Mouse (Mus musculus): ENCODE data around the gene Gm13057. TPM values are rescaled to one million over a fixed set of nuclear protein-coding genes. Genes with fewer than 3 reads are reported as not detected.

The Gm13057 gene
- total RNA-seq (2023), result not detected

DNA sequence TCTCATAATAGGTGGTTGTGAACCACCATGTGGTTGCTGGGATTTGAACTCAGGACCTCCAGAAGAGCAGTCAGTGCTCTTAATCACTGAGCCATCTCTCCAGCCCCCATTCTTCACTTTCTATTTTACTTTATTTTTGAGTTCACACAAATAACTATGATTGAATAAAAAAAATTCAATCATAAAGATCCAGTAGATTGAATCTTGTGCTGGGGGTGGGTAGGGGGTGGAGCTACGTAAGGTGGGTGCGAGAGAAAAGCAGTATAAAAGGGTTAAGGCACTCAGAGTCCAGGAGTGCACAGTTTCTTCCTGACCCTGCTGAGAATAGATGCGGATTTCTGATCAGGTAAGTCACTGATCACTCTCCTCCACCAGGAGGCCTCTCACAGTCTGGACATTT, at the start of gene Gm13057, which contains the start of gene BC080695:
Gm13057 (plus strand) TSS at position 310 of the 400 bp plus-strand sequence.
BC080695 (plus strand) TSS at position 301 of the 400 bp plus-strand sequence.

DNA sequence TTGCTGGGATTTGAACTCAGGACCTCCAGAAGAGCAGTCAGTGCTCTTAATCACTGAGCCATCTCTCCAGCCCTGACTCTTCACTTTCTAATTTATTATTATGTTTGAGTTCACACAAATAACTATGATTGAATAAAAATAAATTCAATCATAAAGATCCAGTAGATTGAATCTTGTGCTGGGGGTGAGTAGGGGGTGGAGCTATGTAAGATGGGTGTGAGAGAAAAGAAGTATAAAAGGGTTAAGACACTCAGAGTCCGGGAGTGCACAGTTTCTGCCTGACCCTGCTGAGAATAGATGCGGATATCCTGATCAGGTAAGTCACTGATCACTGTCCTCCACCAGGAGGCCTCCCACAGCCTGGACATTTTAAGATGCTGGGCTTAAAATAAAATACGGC, 40.5 kb upstream of the Gm13057 start, which contains the start of gene Gm13043:
Gm13043 (plus strand) TSS at position 301 of the 400 bp plus-strand sequence.

DNA sequence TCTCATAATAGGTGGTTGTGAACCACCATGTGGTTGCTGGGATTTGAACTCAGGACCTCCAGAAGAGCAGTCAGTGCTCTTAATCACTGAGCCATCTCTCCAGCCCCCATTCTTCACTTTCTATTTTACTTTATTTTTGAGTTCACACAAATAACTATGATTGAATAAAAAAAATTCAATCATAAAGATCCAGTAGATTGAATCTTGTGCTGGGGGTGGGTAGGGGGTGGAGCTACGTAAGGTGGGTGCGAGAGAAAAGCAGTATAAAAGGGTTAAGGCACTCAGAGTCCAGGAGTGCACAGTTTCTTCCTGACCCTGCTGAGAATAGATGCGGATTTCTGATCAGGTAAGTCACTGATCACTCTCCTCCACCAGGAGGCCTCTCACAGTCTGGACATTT, 15.9 kb upstream of the Gm13057 start, which contains the start of gene Gm13040:
Gm13040 (plus strand) TSS at position 301 of the 400 bp plus-strand sequence.

Other genes starting within 250 kb of the Gm13057 start
- not detected for gene Lrrc38, start 202.0 kb upstream of the Gm13057 start, total RNA-seq (2023)
- gene Pramel1, start 157.3 kb upstream of the Gm13057 start, total RNA-seq (2023), result not detected
- gene Pramef8, start 139.3 kb upstream of the Gm13057 start, total RNA-seq (2023), result 10 to 100 TPM; 52.8 to 60.6 TPM
- gene Oog4, start 101.4 kb upstream of the Gm13057 start, total RNA-seq (2023), result not detected
- not detected for gene Gm13043, start 40.4 kb upstream of the Gm13057 start, total RNA-seq (2023)
- not detected for gene Gm13040, start 15.8 kb upstream of the Gm13057 start, total RNA-seq (2023)
- gene BC080695, start within 50 bp of the Gm13057 start, total RNA-seq (2023), result not detected
- gene Gm13083, start 63.3 kb downstream of the Gm13057 start, total RNA-seq (2023), result not detected
- gene Gm13088, start 105.5 kb downstream of the Gm13057 start, total RNA-seq (2023), result not detected
- gene Gm13089, start 151.0 kb downstream of the Gm13057 start, total RNA-seq (2023), result not detected
- not detected for gene Gm13078, start 167.7 kb downstream of the Gm13057 start, total RNA-seq (2023)
- not detected for gene Gm13023, start 237.6 kb downstream of the Gm13057 start, total RNA-seq (2023)